Mouse (Mus musculus) adrenal gland, adult 18-20 months (tissue): ENCODE measurements around the gene Pycr2. TPM values are rescaled to one million over a fixed set of nuclear protein-coding genes. Genes with fewer than 3 reads are reported as not detected.
"Not testable (repeated sequence)": the region's sequence is repeated elsewhere in the genome, so short reads cannot be mapped to it uniquely, and the experiment has no call there.

Experiments
- DNase-seq, 2 experiments: peaks; one replicate each; pipeline ENCODE4 v3.0.0; 2021 to 2022; ENCODE audit warnings: low spot score in 2 of 2
- total RNA-seq, 2 experiments: library from RNA; stranded (reverse); gene quantifications; 1 replicate in 1 of 2; 2 replicates in 1 of 2; pipeline ENCODE4 v1.2.3; 2021

Gene Pycr2
- total RNA-seq, 2 experiments from 2014 or later, result 30.3 to 34.3 TPM

GRCm38 (mm10) chr1:180937631-180938030 is 33.5 kb downstream of the Pycr2 start:
- DNase-seq, result not testable (repeated sequence)

- not testable (repeated sequence) for DNase-seq
Observed at GRCm38 (mm10) chr1:180938781-180939180, 34.7 kb downstream of the Pycr2 start.

DNA sequence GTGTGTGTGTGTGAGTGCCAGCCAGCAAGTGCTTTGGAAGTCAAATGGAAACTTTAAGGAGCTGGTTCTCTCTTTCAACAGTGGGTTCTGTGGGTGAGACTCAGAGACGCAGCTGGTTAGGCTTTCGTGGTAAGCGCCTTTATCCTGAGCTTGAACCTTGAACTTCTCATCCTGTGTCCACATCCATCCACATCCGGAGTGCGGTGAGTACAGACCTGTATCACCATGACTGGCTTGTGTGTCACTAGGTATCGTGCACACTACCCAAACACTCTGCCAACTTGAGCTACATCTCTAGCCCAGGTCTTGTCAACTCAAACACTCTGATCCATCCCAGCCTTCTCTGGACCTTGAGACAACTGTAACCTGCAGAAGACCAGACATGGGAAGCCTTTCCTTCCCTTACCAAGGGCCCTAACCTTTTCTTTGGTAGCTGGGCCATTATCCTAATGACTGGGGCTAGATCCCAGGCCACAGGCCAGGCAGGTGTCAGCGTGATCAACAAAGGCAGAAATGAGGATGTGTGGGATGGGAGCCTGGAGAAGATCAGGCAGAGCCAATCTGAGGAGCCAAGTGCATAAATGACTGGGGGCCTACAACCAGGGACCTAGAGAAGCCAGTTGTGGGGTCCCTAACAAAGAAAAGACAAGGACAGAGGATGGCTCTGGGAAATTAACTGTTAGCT is 36.8 kb downstream of the Pycr2 start:
- DNase-seq, result no peak

GRCm38 (mm10) chr1:180941726-180942125 is 37.6 kb downstream of the Pycr2 start:
- no peak for DNase-seq

- peak; percentile 76 to 79 for DNase-seq
Observed at GRCm38 (mm10) chr1:180942166-180943031, 38.3 kb downstream of the Pycr2 start, which contains the start of gene Tmem63a. Gene Tmem63a (plus strand): TSS chr1:180942344.

GRCm38 (mm10) chr1:180943032-180943644 is 39.0 kb downstream of the Pycr2 start:
- no peak for DNase-seq

DNA sequence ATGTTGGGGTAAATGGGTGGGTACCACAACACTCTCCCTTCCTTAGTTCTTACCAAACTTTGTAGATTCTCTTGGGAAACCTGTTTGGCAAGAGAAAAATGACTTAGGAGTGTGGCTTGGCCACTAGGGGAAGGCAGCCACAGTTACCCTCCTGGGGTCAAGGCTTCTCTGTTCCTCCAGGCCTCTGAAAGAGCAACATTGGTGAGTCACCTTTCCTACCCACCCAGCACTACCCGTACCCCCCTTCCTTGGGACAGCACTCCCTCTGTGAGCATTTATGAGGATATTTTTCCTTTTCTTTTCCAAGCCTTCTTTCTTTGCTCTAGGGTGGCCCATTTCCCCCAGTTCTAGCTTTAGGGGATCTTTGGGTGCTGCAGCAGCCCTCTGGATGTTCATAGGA is 39.8 kb downstream of the Pycr2 start:
- DNase-seq, result peak in 1 of 2 experiments; percentile 30

- DNase-seq, result peak in 1 of 2 experiments; percentile 36
Observed at GRCm38 (mm10) chr1:180944553-180944952, 40.5 kb downstream of the Pycr2 start.

DNA sequence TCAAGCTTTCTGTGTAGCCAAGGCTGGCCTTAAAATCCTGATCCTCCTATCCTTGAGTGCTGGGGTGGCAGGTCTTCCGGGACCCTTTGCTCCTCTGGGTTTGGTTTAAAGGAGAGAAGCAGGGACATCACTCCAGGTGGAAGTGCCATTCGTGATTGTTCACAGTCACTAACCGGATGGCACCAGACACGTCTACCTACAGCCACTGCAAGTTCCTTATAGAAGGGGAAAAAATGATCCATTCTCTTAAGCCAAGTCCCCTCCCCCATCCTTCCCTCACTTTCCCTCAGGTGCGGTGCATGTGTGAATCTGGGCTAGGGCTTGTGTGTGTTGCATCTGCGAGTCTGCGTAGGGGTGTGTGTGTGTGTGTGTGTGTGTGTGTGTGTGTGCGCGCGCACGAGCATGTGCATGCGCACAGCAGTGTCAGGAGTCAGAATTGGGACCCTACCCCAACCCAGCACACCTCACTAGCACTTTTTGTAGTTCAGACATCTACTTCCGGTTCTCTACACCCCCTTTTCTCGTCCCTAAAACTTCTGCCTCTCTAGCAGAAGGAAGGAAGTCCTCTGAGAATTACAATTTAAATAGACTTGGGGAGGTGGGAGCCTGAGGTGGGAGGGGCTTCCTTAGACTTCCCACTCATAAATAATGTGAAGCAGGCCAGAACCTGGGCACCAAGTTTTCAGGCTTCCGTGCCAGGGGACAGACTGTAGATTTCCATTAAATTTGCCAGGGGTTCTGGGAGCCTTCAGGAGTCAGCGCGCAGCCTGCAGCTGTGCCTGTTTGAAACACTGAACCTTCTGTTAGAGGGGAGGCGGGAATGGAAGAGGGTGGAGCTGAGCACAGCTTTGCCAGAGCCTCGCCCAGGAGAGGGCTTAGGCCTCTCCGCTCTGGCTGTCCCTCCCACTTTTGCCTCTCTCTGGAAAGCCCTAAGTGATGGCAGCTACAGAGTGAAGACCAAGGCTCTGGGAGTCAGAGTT is 41.2 kb downstream of the Pycr2 start:
- DNase-seq, result peak in 1 of 2 experiments; percentile 37

DNA sequence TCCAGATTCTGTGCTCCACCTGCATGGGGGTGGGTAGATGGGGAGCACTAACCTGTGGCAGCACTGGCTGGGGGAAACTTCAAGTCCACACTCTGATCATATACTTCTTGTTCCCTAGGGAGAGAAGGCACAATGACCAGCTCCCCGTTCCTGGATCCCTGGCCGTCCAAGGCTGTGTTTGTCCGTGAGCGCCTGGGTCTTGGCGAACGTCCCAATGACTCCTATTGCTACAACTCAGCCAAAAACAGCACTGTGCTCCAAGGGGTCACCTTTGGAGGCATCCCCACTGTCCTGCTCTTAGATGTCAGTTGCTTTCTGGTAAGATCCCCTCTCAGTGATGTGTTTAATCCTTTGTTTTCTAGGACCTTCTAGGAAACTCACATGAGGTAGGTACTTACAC is 42.4 kb downstream of the Pycr2 start:
- DNase-seq, result peak in 1 of 2 experiments; percentile 66

DNA sequence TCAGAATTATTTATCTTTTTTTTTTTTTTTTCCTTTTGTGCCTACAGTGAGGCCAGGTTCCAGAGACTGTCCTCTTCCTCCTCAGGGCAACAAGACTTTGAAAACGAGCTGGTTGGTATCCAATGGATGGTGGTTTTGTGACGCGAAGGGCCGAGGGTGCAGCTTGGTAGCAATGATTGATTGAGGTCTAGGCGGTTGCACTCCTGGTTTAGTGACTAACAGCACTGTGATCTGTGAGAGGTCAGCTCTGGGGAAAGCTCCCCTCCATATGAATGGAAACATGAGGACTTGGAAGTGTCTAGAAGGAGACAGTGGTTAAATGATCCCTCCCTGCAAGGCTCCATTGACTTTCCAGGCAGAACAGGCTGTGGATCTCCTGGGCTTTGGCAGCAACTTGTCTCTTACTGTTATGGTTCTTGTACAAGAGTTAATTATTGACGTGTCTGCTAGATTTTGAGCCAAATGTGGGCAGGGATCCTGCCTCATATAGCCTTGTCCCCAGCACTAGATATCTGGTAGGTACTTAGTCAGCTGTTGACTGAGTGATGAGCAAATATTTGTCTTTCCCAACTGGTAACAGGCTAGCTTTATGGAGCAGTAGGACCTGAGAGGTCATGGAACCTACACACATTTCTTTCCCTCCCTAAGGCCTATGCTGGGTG is 48.1 kb downstream of the Pycr2 start:
- no peak for DNase-seq

DNA sequence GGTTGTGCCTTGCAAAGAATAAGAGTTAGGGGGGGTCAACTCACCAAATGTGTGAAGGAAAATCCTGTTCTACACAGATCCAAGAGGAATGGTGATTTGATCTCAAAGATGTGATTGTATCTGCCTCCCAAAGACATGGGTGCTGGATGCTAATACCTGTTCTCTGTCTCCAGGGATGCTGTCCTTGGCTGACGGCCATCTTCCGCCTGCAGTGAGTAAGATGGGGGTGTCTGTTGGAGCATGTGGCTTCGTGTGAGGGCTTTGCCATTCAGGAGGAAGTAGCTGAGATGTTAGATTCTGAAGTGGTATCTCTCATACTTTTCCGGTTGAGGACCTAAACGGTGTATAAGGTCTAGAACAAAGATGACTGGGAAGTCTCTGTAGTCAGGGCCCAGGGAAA is 48.7 kb downstream of the Pycr2 start:
- no peak for DNase-seq

- no peak for DNase-seq
Observed at GRCm38 (mm10) chr1:180956401-180956800, 52.3 kb downstream of the Pycr2 start.

GRCm38 (mm10) chr1:180956973-180957381 is 52.9 kb downstream of the Pycr2 start:
- DNase-seq, result peak in 1 of 2 experiments; percentile 46

Other genes with a start within 250 kb of the Pycr2 start
- gene Mixl1, start 207.3 kb upstream of the Pycr2 start, total RNA-seq, result not detected
- gene Acbd3, start 178.2 kb upstream of the Pycr2 start, total RNA-seq, result 10 to 100 TPM; 50.4 to 54.0 TPM
- 100 to 1,000 TPM; 557 to 688 TPM for gene H3f3a, start 90.3 kb upstream of the Pycr2 start, total RNA-seq
- 10 to 100 TPM; 21.5 to 22.9 TPM for gene Sde2, start 53.2 kb upstream of the Pycr2 start, total RNA-seq
- under 1 TPM; 0.32 to 0.73 TPM for gene Lefty2, start 11.2 kb upstream of the Pycr2 start, total RNA-seq
- 1 to 10 TPM; 3.3 to 5.7 TPM for gene Lefty1, start 30.7 kb downstream of the Pycr2 start, total RNA-seq
- gene Tmem63a, start 38.1 kb downstream of the Pycr2 start, total RNA-seq, result 10 to 100 TPM; 44.7 to 77.9 TPM
- gene Ephx1, start 116.6 kb downstream of the Pycr2 start, total RNA-seq, result 100 to 1,000 TPM; 198 to 228 TPM
- gene 9130409I23Rik, start 146.9 kb downstream of the Pycr2 start, total RNA-seq, result not detected
- 10 to 100 TPM; 17.4 to 19.2 TPM for gene Nvl, start 239.9 kb downstream of the Pycr2 start, total RNA-seq
- 10 to 100 TPM; 48.2 to 57.8 TPM for gene Cnih4, start 240.4 kb downstream of the Pycr2 start, total RNA-seq